Mouse (Mus musculus): ENCODE results near the gene Vmn1r59.
"Not testable (repeated sequence)": the region's sequence is repeated elsewhere in the genome, so short reads cannot be mapped to it uniquely, and the experiment has no call there.

DNA sequence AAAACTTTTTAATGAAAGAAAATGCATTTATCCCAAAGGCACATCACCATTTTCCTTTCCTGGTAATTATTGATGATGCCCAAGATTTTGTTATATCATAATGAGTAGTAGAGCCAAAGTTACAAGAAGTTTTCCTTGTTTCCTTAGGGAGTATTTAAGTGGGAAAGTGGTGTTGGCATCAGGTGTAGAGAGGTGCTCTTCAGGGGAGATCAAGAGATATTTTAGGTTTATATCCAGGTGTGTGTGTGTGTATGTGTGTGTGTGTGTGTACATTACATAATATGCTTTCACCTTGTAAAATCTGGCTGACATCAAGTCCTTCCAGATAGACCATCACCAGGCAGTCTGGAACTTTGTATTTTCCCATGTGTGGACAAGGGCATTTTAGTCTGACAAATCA is 43.3 kb downstream of the Vmn1r59 start, which contains the start of gene Vmn1r58:
- not testable (repeated sequence) for TF ChIP-seq GATA1, TAL1 (IDR thresholded peaks at IDR 0.05; ENCODE audit: low read length)
